Mouse (Mus musculus): ENCODE measurements around the gene Mia2.
"Not testable (repeated sequence)": the region's sequence is repeated elsewhere in the genome, so short reads cannot be mapped to it uniquely, and the experiment has no call there.

The Mia2 gene

GRCm38 (mm10) chr12:59095104-59096025 is at the start of gene Mia2:
Gene Mia2, plus strand, starts transcription at chr12:59095799.
- in situ Hi-C loops (cut with MboI; ENCODE audit: low sequenced_read_pairs) = no loop called here

- in situ Hi-C loops (cut with MboI; ENCODE audit: low sequenced_read_pairs) = no loop called here
Measured at GRCm38 (mm10) chr12:59052470-59052869, 43.1 kb upstream of the Mia2 start.

- in situ Hi-C loops (cut with MboI; ENCODE audit: low sequenced_read_pairs) = no loop called here
Measured at GRCm38 (mm10) chr12:59053166-59053565, 42.4 kb upstream of the Mia2 start.

- in situ Hi-C loops (cut with MboI; ENCODE audit: low sequenced_read_pairs) = no loop called here
Measured at GRCm38 (mm10) chr12:59053976-59054375, 41.6 kb upstream of the Mia2 start.

- in situ Hi-C loops (cut with MboI; ENCODE audit: low sequenced_read_pairs) = no loop called here
Measured at GRCm38 (mm10) chr12:59055196-59055850, 40.3 kb upstream of the Mia2 start.

GRCm38 (mm10) chr12:59056222-59056621 is 39.4 kb upstream of the Mia2 start:
- in situ Hi-C loops (cut with MboI; ENCODE audit: low sequenced_read_pairs) = no loop called here

GRCm38 (mm10) chr12:59058242-59058641 is 37.4 kb upstream of the Mia2 start:
- in situ Hi-C loops (cut with MboI; ENCODE audit: low sequenced_read_pairs) = not testable (repeated sequence)

- in situ Hi-C loops (cut with MboI; ENCODE audit: low sequenced_read_pairs) = no loop called here
Measured at GRCm38 (mm10) chr12:59060322-59060721, 35.3 kb upstream of the Mia2 start.

GRCm38 (mm10) chr12:59060993-59061595 is 34.5 kb upstream of the Mia2 start, which contains the start of gene Trappc6b:
Gene Trappc6b, minus strand, starts transcription at chr12:59061472.
- in situ Hi-C loops (cut with MboI; ENCODE audit: low sequenced_read_pairs) = no loop called here

GRCm38 (mm10) chr12:59064837-59065236 is 30.8 kb upstream of the Mia2 start:
- in situ Hi-C loops (cut with MboI; ENCODE audit: low sequenced_read_pairs) = no loop called here

- in situ Hi-C loops (cut with MboI; ENCODE audit: low sequenced_read_pairs) = no loop called here
Measured at GRCm38 (mm10) chr12:59065776-59066175, 29.8 kb upstream of the Mia2 start.

- in situ Hi-C loops (cut with MboI; ENCODE audit: low sequenced_read_pairs) = no loop called here
Measured at GRCm38 (mm10) chr12:59066448-59067077, 29.0 kb upstream of the Mia2 start, which contains the start of gene Pnn. Gene Pnn, plus strand, starts transcription at chr12:59066884.

- in situ Hi-C loops (cut with MboI; ENCODE audit: low sequenced_read_pairs) = no loop called here
Measured at GRCm38 (mm10) chr12:59067095-59067494, 28.5 kb upstream of the Mia2 start.

- in situ Hi-C loops (cut with MboI; ENCODE audit: low sequenced_read_pairs) = no loop called here
Measured at GRCm38 (mm10) chr12:59068791-59069190, 26.8 kb upstream of the Mia2 start.

GRCm38 (mm10) chr12:59072286-59072685 is 23.3 kb upstream of the Mia2 start:
- in situ Hi-C loops (cut with MboI; ENCODE audit: low sequenced_read_pairs) = no loop called here

- in situ Hi-C loops (cut with MboI; ENCODE audit: low sequenced_read_pairs) = no loop called here
Measured at GRCm38 (mm10) chr12:59074052-59074451, 21.5 kb upstream of the Mia2 start.

GRCm38 (mm10) chr12:59076996-59077395 is 18.6 kb upstream of the Mia2 start:
- in situ Hi-C loops (cut with MboI; ENCODE audit: low sequenced_read_pairs) = no loop called here

- in situ Hi-C loops (cut with MboI; ENCODE audit: low sequenced_read_pairs) = no loop called here
Measured at GRCm38 (mm10) chr12:59077883-59078282, 17.7 kb upstream of the Mia2 start.

- in situ Hi-C loops (cut with MboI; ENCODE audit: low sequenced_read_pairs) = no loop called here
Measured at GRCm38 (mm10) chr12:59080461-59080860, 15.1 kb upstream of the Mia2 start.

- in situ Hi-C loops (cut with MboI; ENCODE audit: low sequenced_read_pairs) = no loop called here
Measured at GRCm38 (mm10) chr12:59084446-59084845, 11.2 kb upstream of the Mia2 start.

- in situ Hi-C loops (cut with MboI; ENCODE audit: low sequenced_read_pairs) = no loop called here
Measured at GRCm38 (mm10) chr12:59086171-59086570, 9.4 kb upstream of the Mia2 start.
